Mouse (Mus musculus) ovary, postnatal 14 days (tissue): Measurements from ENCODE around the gene Mall.

Experiments used
- DNase-seq: peaks from one replicate; pipeline ENCODE4 v3.0.0; 2022; ENCODE audit warnings: low spot score

Gene Mall

GRCm38 (mm10) chr2:127728661-127729450 lies 876 bp downstream of the Mall start:
- DNase-seq = no peak

- DNase-seq = no peak
These were observed 1.6 kb downstream of the Mall start for GRCm38 (mm10) chr2:127728146-127728545.

GRCm38 (mm10) chr2:127723193-127723592 lies 6.5 kb downstream of the Mall start:
- no peak for DNase-seq

GRCm38 (mm10) chr2:127722176-127722892 lies 7.4 kb downstream of the Mall start:
- DNase-seq = peak; percentile 55

GRCm38 (mm10) chr2:127718839-127719468 lies 10.8 kb downstream of the Mall start:
- no peak for DNase-seq

GRCm38 (mm10) chr2:127714726-127715125 lies 15.0 kb downstream of the Mall start:
- no peak for DNase-seq

GRCm38 (mm10) chr2:127708792-127709191 lies 20.9 kb downstream of the Mall start:
- no peak for DNase-seq

GRCm38 (mm10) chr2:127708060-127708459 lies 21.7 kb downstream of the Mall start:
- DNase-seq = no peak

- DNase-seq = no peak
These were observed 24.5 kb downstream of the Mall start for GRCm38 (mm10) chr2:127705267-127705666.

- no peak for DNase-seq
These were observed 40.5 kb downstream of the Mall start for GRCm38 (mm10) chr2:127689239-127689638.

- DNase-seq = peak; percentile 33
These were observed 45.9 kb downstream of the Mall start for GRCm38 (mm10) chr2:127683687-127684331.

- no peak for DNase-seq
These were observed 61.8 kb downstream of the Mall start for GRCm38 (mm10) chr2:127667843-127668506.

GRCm38 (mm10) chr2:127667015-127667414 lies 62.7 kb downstream of the Mall start:
- no peak for DNase-seq

GRCm38 (mm10) chr2:127662708-127663107 lies 67.0 kb downstream of the Mall start:
- no peak for DNase-seq

- DNase-seq = no peak
These were observed 73.5 kb downstream of the Mall start, which contains the start of gene Mal for GRCm38 (mm10) chr2:127656086-127656720. Gene Mal (minus strand): TSS chr2:127656695.

GRCm38 (mm10) chr2:127655419-127655818 lies 74.3 kb downstream of the Mall start:
- no peak for DNase-seq

GRCm38 (mm10) chr2:127654786-127655185 lies 74.9 kb downstream of the Mall start:
- DNase-seq = no peak
